In genomic region chr16:41965636-41966035, GRCm38 (mm10) we compare ENCODE assay signal across 25 mouse cellular contexts.
"Had no signal": no experiment of that assay in that cellular context is flagged by ENCODE, and none has a peak within 500 bp of the region (broad histone marks: within the 10 kb centered on the region; RNA-seq: fewer than 3 reads in every experiment).

No protein-coding gene starts in this region.

- H3K36me3 ChIP-seq: heart, embryonic 10.5 days; heart, embryonic 13.5 days; heart, embryonic 15.5 days; hindbrain, embryonic 13.5 days; hindbrain, embryonic 15.5 days; kidney, embryonic 15.5 days; limb, embryonic 13.5 days; limb, embryonic 15.5 days; liver, embryonic 12.5 days had no signal

- H3K4me2 ChIP-seq: heart, embryonic 13.5 days; heart, embryonic 15.5 days; hindbrain, embryonic 13.5 days; hindbrain, embryonic 15.5 days; kidney, embryonic 15.5 days; limb, embryonic 13.5 days; limb, embryonic 15.5 days; liver, embryonic 12.5 days had no signal

- H3K27ac ChIP-seq: heart, embryonic 10.5 days; heart, embryonic 13.5 days; heart, embryonic 15.5 days; hindbrain, embryonic 13.5 days; hindbrain, embryonic 15.5 days; hindbrain, postnatal 0 days; kidney, embryonic 15.5 days; kidney, postnatal 0 days; limb, embryonic 13.5 days; limb, embryonic 15.5 days; liver, embryonic 12.5 days had no signal

- H3K4me3 ChIP-seq: heart, embryonic 10.5 days; heart, embryonic 13.5 days; heart, embryonic 15.5 days; hindbrain, embryonic 13.5 days; hindbrain, embryonic 15.5 days; kidney, embryonic 15.5 days; limb, embryonic 13.5 days; limb, embryonic 15.5 days; liver, embryonic 12.5 days had no signal

- H3K4me1 ChIP-seq: heart, embryonic 10.5 days; heart, embryonic 13.5 days; heart, embryonic 15.5 days; hindbrain, embryonic 13.5 days; hindbrain, embryonic 15.5 days; kidney, embryonic 15.5 days; limb, embryonic 13.5 days; limb, embryonic 15.5 days; liver, embryonic 12.5 days had no signal

- ATAC-seq: hindbrain, postnatal 0 days; intestine, embryonic 16.5 days; liver, embryonic 12.5 days had no signal

- DNase-seq: gastrocnemius, postnatal 14 days; gastrocnemius, postnatal 36 days; heart, adult 18-20 months; heart, postnatal 14 days; heart, postnatal 36 days; kidney, adult 11 months; kidney, adult 2 months; kidney, adult 9 months; kidney, postnatal 14 days; kidney, postnatal 36 days; layer of hippocampus, adult 9-11 months; layer of hippocampus, postnatal 36 days; left cerebral cortex, postnatal 4 days had no signal

- H3K9ac ChIP-seq: heart, embryonic 13.5 days; heart, embryonic 15.5 days; hindbrain, embryonic 13.5 days; hindbrain, embryonic 15.5 days; kidney, embryonic 15.5 days; limb, embryonic 13.5 days; limb, embryonic 15.5 days; liver, embryonic 12.5 days had no signal

- H3K9me3 ChIP-seq: heart, embryonic 10.5 days; heart, embryonic 13.5 days; heart, embryonic 15.5 days; hindbrain, embryonic 13.5 days; hindbrain, embryonic 15.5 days; kidney, embryonic 15.5 days; limb, embryonic 13.5 days; limb, embryonic 15.5 days; liver, embryonic 12.5 days had no signal

- H3K27me3 ChIP-seq: heart, embryonic 13.5 days; heart, embryonic 15.5 days; hindbrain, embryonic 13.5 days; hindbrain, embryonic 15.5 days; kidney, embryonic 15.5 days; limb, embryonic 13.5 days; limb, embryonic 15.5 days; liver, embryonic 12.5 days had no signal
